ENCODE assay signal across 8 mouse cellular contexts in genomic region chr3:127895792-127896541, GRCm38 (mm10). TPM values are rescaled to one million over a fixed set of nuclear protein-coding genes. Genes with fewer than 3 reads are reported as not detected.
DNase-seq lines count a peak whose midpoint lies in the region; ATAC-seq and TF ChIP-seq lines count a peak whose summit lies in the region.

Fam241a (minus strand) TSS chr3:127896324.

- H3K27ac ChIP-seq in ES-E14 (ENCODE audit: insufficient read depth, low read depth, low read length, poor library complexity, severe bottlenecking): no peak within 1 kb of the TSS
- no peak within 1 kb of the TSS for H3K27ac ChIP-seq in forebrain, embryonic 14.5 days (ENCODE audit: low read depth, low read length)
- peak within 1 kb of the TSS; percentile 72; the same call in 1 of the 2 replicates for H3K27ac ChIP-seq in layer of hippocampus, adult 2 months
- peak within 1 kb of the TSS; percentile 79 for H3K27ac ChIP-seq in lung, embryonic 14.5 days (ENCODE audit: low read depth)

- peak; percentile 95 for ATAC-seq in forebrain, embryonic 14.5 days
- peak; percentile 97 for ATAC-seq in lung, embryonic 14.5 days (ENCODE audit: insufficient read depth)
- ATAC-seq in neutrophil, adult 5-6 weeks (ENCODE audit: extremely low read depth, insufficient number of reproducible peaks, low FRiP score, poor library complexity, severe bottlenecking): peak; percentile 88

- H3K9me3 ChIP-seq in ES-E14 (ENCODE audit: control insufficient read depth, insufficient read depth, low read depth, low read length): no peaks in the 10 kb centered on the region
- H3K9me3 ChIP-seq in forebrain, embryonic 14.5 days (replicated peaks; ENCODE audit: control insufficient read depth, low read length): no peaks in the 10 kb centered on the region
- no peaks in the 10 kb centered on the region for H3K9me3 ChIP-seq in lung, embryonic 14.5 days (ENCODE audit: low read depth, low read length)

- no peak for TF ChIP-seq CTCF in layer of hippocampus, adult 2 months (conservative IDR thresholded peaks at IDR 0.05)
- TF ChIP-seq CTCF in lung, embryonic 14.5 days (IDR thresholded peaks at IDR 0.05; ENCODE audit: low read depth): no peak

- H3K4me1 ChIP-seq in ES-E14 (ENCODE audit: control insufficient read depth in 2 of 2, insufficient read depth in 2 of 2, low read length in 2 of 2, poor library complexity in 1 of 2): no peaks in the 10 kb centered on the region
- peaks cover 5% of the 10 kb centered on the region; the same call in 1 of the 2 replicates for H3K4me1 ChIP-seq in forebrain, embryonic 14.5 days (ENCODE audit: control insufficient read depth, insufficient read depth, low read length)
- H3K4me1 ChIP-seq in lung, embryonic 14.5 days (ENCODE audit: insufficient read depth): no peaks in the 10 kb centered on the region

- peak; percentile 74 for DNase-seq in ES-E14 (ENCODE audit: low read depth, low spot score)
- DNase-seq in cerebellum, adult 11 months: peak; percentile 75
- DNase-seq in forebrain, embryonic 14.5 days (ENCODE audit: low spot score): peak; percentile 77
- DNase-seq in heart, postnatal 25 days (ENCODE audit: low spot score): peak; percentile 76
- DNase-seq in layer of hippocampus, adult 2 months (ENCODE audit: low spot score in 2 of 2): peak; percentile 57 to 73
- peak; percentile 83 for DNase-seq in lung, embryonic 14.5 days
- DNase-seq in testis, postnatal 14 days (ENCODE audit: low spot score): peak; percentile 89

- no peaks in the 10 kb centered on the region; the same call in 1 of the 2 replicates for H3K27me3 ChIP-seq in forebrain, embryonic 14.5 days (replicated peaks; ENCODE audit: control insufficient read depth, insufficient read depth, low read length)
- peaks cover 9% of the 10 kb centered on the region; the same call in 1 of the 2 replicates for H3K27me3 ChIP-seq in lung, embryonic 14.5 days (ENCODE audit: insufficient read depth, low read length)

- WGBS in forebrain, embryonic 14.5 days: under 1% methylated on average over 67 of the region's 94 CpGs
- WGBS in lung, embryonic 14.5 days: 1% methylated on average over 94 of the region's 94 CpGs

- no peaks in the 10 kb centered on the region for H3K36me3 ChIP-seq in ES-E14 (ENCODE audit: control insufficient read depth, insufficient read depth, low read length, poor library complexity, severe bottlenecking)
- H3K36me3 ChIP-seq in forebrain, embryonic 14.5 days (ENCODE audit: control insufficient read depth, insufficient read depth, low read length): no peaks in the 10 kb centered on the region
- no peaks in the 10 kb centered on the region for H3K36me3 ChIP-seq in lung, embryonic 14.5 days (ENCODE audit: insufficient read depth)

- H3K4me2 ChIP-seq in forebrain, embryonic 14.5 days (ENCODE audit: low read length): peak within 1 kb of the TSS; percentile 77
- peak within 1 kb of the TSS; percentile 80 for H3K4me2 ChIP-seq in lung, embryonic 14.5 days

- in situ Hi-C loops in ES-E14 (cut with MboI; ENCODE audit: low sequenced_read_pairs in 2 of 2, unreplicated experiment in 2 of 2): no loop called here

- intact Hi-C loops in heart, postnatal 25 days (cut with DNase I): loop anchor here (2.0 to 5.0 kb wide), 2 partner anchors 34 to 59 kb away; partner anchors contain the start of gene Ap1ar

- peak within 1 kb of the TSS; percentile 78 for H3K9ac ChIP-seq in ES-E14 (ENCODE audit: insufficient read depth, low read depth, low read length, poor library complexity, severe bottlenecking)
- peak within 1 kb of the TSS; percentile 69 for H3K9ac ChIP-seq in forebrain, embryonic 14.5 days (ENCODE audit: low read length)
- peak within 1 kb of the TSS; percentile 64 for H3K9ac ChIP-seq in lung, embryonic 14.5 days

- peak within 1 kb of the TSS; percentile 79 to 97 for H3K4me3 ChIP-seq in ES-E14 (ENCODE audit: insufficient read depth in 1 of 2, low read depth in 1 of 2, low read length in 2 of 2, poor library complexity in 1 of 2, severe bottlenecking in 1 of 2)
- H3K4me3 ChIP-seq in forebrain, embryonic 14.5 days (ENCODE audit: low read depth, low read length): peak within 1 kb of the TSS; percentile 77
- H3K4me3 ChIP-seq in layer of hippocampus, adult 2 months: peak within 1 kb of the TSS; percentile 74
- peak within 1 kb of the TSS; percentile 64 for H3K4me3 ChIP-seq in lung, embryonic 14.5 days (ENCODE audit: low read depth, low read length)

TF ChIP-seq in ES-E14, 5 proteins besides CTCF, POLR2A, EP300 and RAD21:
- no peak for TF ChIP-seq ZC3H11A (IDR thresholded peaks at IDR 0.05; ENCODE audit: borderline replicate concordance, low read depth, low read length)
- no peak for TF ChIP-seq HCFC1 (IDR thresholded peaks at IDR 0.05; ENCODE audit: borderline replicate concordance, insufficient read depth, low read length)
- TF ChIP-seq ZNF384 (IDR thresholded peaks at IDR 0.05; ENCODE audit: low read depth, low read length): no peak
- TF ChIP-seq MAFK (IDR thresholded peaks at IDR 0.05; ENCODE audit: insufficient read depth, low read depth, low read length): no peak
- TF ChIP-seq CHD2 (IDR thresholded peaks at IDR 0.05; ENCODE audit: low read depth, low read length): no peak

RNA-seq across cellular contexts. Expression of gene Fam241a, which starts in this region (rescaled TPM):
- 0.48 and 0.71 TPM in 2 replicates for total RNA-seq in ES-E14 (2012; rRNA removed)
- 9.6 and 10.2 TPM in 2 replicates for polyA plus RNA-seq in forebrain, embryonic 14.5 days (2014; fragmentation: Nextera tagmentation; extraction: Ambion mirVana)
- 1 to 10 TPM; 4.2 TPM for total RNA-seq in heart, postnatal 25 days (2021)
- 1 to 10 TPM; 1.9 to 2.3 TPM for total RNA-seq in layer of hippocampus, adult 2 months (2021)
- polyA plus RNA-seq in lung, embryonic 14.5 days (2014; fragmentation: Nextera tagmentation; extraction: Ambion mirVana): 6.6 and 6.9 TPM in 2 replicates
- 9.5 and 12.7 TPM in 2 replicates for total RNA-seq in neutrophil, adult 5-6 weeks (2017)

Comparison
In these comparisons a context has a peak if more than half of its experiments do, and no peak if none do; other contexts are left out.
1. Peak in DNase-seq, H3K4me3 ChIP-seq and H3K9ac ChIP-seq in ES-E14; RNA of the gene not detected or under 1 TPM.
2. H3K27ac ChIP-seq: peak in layer of hippocampus, adult 2 months (single experiment) and lung, embryonic 14.5 days (single experiment); none in ES-E14 (single experiment) and forebrain, embryonic 14.5 days (single experiment).
3. Peak in every context shown above with its lines, with median percentiles within 50 percentile points of each other: DNase-seq, H3K4me3 ChIP-seq, H3K9ac ChIP-seq and ATAC-seq.